Mouse (Mus musculus) heart, embryonic 11.5 days (tissue): ENCODE measurements around the gene Coq5. TPM values are rescaled to one million over a fixed set of nuclear protein-coding genes. Genes with fewer than 3 reads are reported as not detected.

ENCODE experiments used
- ATAC-seq: fragments of 200-750 bp; cut with Nextera tagmentation; replicated peaks from 2 replicates; pipeline ENCODE4 v1.8.0; 2017; ENCODE audit warnings: moderate library complexity; ENCODE audit not compliant: insufficient number of reproducible peaks, low FRiP score, low TSS enrichment
- H3K27ac ChIP-seq: fragments of 300-500 bp; sonication (generic); 2 replicates; pipeline ENCODE4 v1.5.1; 2014; ENCODE audit warnings: mild to moderate bottlenecking, low read depth, low read length
- H3K27me3 ChIP-seq: fragments of 300-500 bp; sonication (generic); 2 replicates; pipeline ENCODE4 v1.6.1; 2014; ENCODE audit warnings: mild to moderate bottlenecking, low read length, mixed read lengths; ENCODE audit not compliant: control insufficient read depth, insufficient read depth
- H3K36me3 ChIP-seq: fragments of 300-500 bp; sonication (generic); 2 replicates; pipeline ENCODE4 v1.6.1; 2014; ENCODE audit warnings: mild to moderate bottlenecking, low read length, moderate library complexity, mixed read lengths; ENCODE audit not compliant: control insufficient read depth, insufficient read depth
- H3K4me1 ChIP-seq: fragments of 300-500 bp; sonication (generic); 2 replicates; pipeline ENCODE4 v1.6.1; 2014; ENCODE audit warnings: low read length; ENCODE audit not compliant: control insufficient read depth, insufficient read depth
- H3K4me2 ChIP-seq: fragments of 300-500 bp; sonication (generic); 2 replicates; pipeline ENCODE4 v1.6.1; 2014; ENCODE audit warnings: mild to moderate bottlenecking, moderate library complexity
- H3K4me3 ChIP-seq: fragments of 300-500 bp; sonication (generic); 2 replicates; pipeline ENCODE4 v1.5.1; 2014; ENCODE audit warnings: low read depth, low read length
- H3K9ac ChIP-seq: fragments of 300-500 bp; sonication (generic); 2 replicates; pipeline ENCODE4 v1.6.1; 2014; ENCODE audit warnings: mild to moderate bottlenecking, low read depth, low read length, moderate library complexity
- H3K9me3 ChIP-seq: fragments of 300-500 bp; sonication (generic); replicated peaks from 2 replicates; pipeline ENCODE4 v1.6.1; 2016; ENCODE audit warnings: low read length; ENCODE audit not compliant: control insufficient read depth
- WGBS: fragments of 180-500 bp; shearing (Covaris S2); extraction: QIAGEN DNeasy Blood & Tissue Kit; methylation state at CpG from one replicate; pipeline ENCODE4 v1.1.7; 2014; ENCODE audit not compliant: insufficient replicate concordance; 5-methylcytosine and 5-hydroxymethylcytosine counted together
- polyA plus RNA-seq: library from polyadenylated mRNA; unstranded; fragments of >200 nt; fragmentation: Nextera tagmentation; extraction: Ambion mirVana; gene quantifications from 2 replicates; pipeline ENCODE4 v1.2.1, GENCODE M21; 2014

Coq5 gene
- polyA plus RNA-seq, 1 experiment from 2014 or later = 81.8 TPM

DNA sequence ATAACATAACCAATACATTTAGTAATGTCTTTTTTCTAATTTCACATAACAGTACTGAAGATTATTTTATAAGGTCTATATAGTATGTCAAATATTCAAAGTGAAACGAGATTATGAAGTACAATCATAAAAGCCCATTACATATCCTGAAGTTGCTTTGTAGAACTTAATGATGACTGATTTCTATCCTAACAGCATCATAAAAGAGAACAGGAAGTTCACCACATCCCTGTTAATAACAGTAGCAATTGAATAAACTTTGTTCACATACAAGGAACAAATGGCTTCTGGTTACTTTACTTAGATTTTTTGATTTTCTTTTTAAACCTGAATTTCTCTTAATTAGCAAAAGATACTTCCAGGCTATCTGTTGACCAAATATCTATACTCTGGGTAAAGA, 17.6 kb upstream of the Coq5 start:
- Histone ChIP-seq H3K9me3 (no peaks in the 10 kb centered on the region), H3K9ac (no peak overlapping the region), H3K36me3 (peaks cover 19% of the 10 kb centered on the region), H3K27me3 (no peaks in the 10 kb centered on the region), H3K27ac (no peak overlapping the region), H3K4me3 (no peak overlapping the region), H3K4me2 (no peak overlapping the region), H3K4me1 (peaks cover 13% of the 10 kb centered on the region)
- no peak for ATAC-seq
- 76% methylated on average over 1 of the region's 1 CpGs for WGBS

GRCm38 (mm10) chr5:115262502-115263291, 16.8 kb upstream of the Coq5 start:
- H3K27ac ChIP-seq = no peak overlapping the region
- peaks cover 15% of the 10 kb centered on the region for H3K36me3 ChIP-seq
- no peaks in the 10 kb centered on the region for H3K9me3 ChIP-seq
- no peaks in the 10 kb centered on the region for H3K27me3 ChIP-seq
- WGBS = 87% methylated on average over 14 of the region's 14 CpGs
- H3K4me2 ChIP-seq = no peak overlapping the region
- no peak overlapping the region for H3K4me3 ChIP-seq
- H3K9ac ChIP-seq = no peak overlapping the region
- no peak for ATAC-seq
- peaks cover 21% of the 10 kb centered on the region for H3K4me1 ChIP-seq

- H3K27ac ChIP-seq = peak overlapping the region; percentile 16
- no peaks in the 10 kb centered on the region for H3K9me3 ChIP-seq
- H3K27me3 ChIP-seq = no peaks in the 10 kb centered on the region
- H3K4me3 ChIP-seq = no peak overlapping the region
- peak overlapping the region; percentile 36 for H3K4me2 ChIP-seq
- WGBS = 68% methylated on average over 5 of the region's 5 CpGs
- 0 out of 2 replicates have a peak, but pooled peaks have one; percentile 24 for ATAC-seq
- no peaks in the 10 kb centered on the region for H3K36me3 ChIP-seq
- H3K9ac ChIP-seq = no peak overlapping the region; the same call in 1 of the 2 replicates
- peaks cover 51% of the 10 kb centered on the region for H3K4me1 ChIP-seq
Observed at GRCm38 (mm10) chr5:115266340-115266739, 13.1 kb upstream of the Coq5 start.

GRCm38 (mm10) chr5:115266787-115267468, 12.5 kb upstream of the Coq5 start:
- 34% methylated on average over 8 of the region's 8 CpGs for WGBS
- no peak overlapping the region for H3K9ac ChIP-seq

GRCm38 (mm10) chr5:115267469-115268045, 11.9 kb upstream of the Coq5 start:
- H3K27ac ChIP-seq = peak overlapping the region; percentile 90
- H3K9me3 ChIP-seq = no peaks in the 10 kb centered on the region
- H3K36me3 ChIP-seq = no peaks in the 10 kb centered on the region
- no peak for ATAC-seq
- peak overlapping the region; percentile 88 for H3K4me2 ChIP-seq
- no peaks in the 10 kb centered on the region for H3K27me3 ChIP-seq
- peak overlapping the region; percentile 34; the same call in 1 of the 2 replicates for H3K9ac ChIP-seq
- WGBS = 37% methylated on average over 3 of the region's 3 CpGs
- H3K4me3 ChIP-seq = peak overlapping the region; percentile 23
- peaks cover 51% of the 10 kb centered on the region for H3K4me1 ChIP-seq

More at GRCm38 (mm10) chr5:115266787-115267468, 12.5 kb upstream of the Coq5 start:
- H3K27ac ChIP-seq = peak overlapping the region; percentile 90
- peak overlapping the region; percentile 56 for H3K4me2 ChIP-seq
- peak overlapping the region; percentile 23; the same call in 1 of the 2 replicates for H3K4me3 ChIP-seq
- peak; percentile 73 for ATAC-seq
- H3K4me1 ChIP-seq = peaks cover 51% of the 10 kb centered on the region
- no peaks in the 10 kb centered on the region for H3K36me3 ChIP-seq
- no peaks in the 10 kb centered on the region for H3K9me3 ChIP-seq
- no peaks in the 10 kb centered on the region for H3K27me3 ChIP-seq

DNA sequence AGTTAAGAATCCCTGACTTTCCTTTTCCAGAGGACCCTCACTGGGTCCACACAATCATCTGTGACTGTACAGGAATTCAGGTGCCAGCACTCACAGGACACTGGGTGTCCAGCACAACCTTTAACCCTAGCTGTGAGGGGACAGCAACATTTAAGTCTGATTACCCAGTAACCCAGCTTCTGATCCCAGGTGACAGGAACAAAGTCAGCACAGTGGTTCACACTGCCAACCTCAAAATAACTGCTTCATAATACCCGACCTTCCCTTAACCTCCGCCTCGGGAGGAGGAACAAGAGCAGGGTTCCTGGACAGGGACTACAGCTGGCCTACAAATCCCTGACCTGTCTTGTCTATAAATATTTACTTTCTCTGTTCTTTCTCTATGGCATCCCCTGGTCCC, 11.2 kb upstream of the Coq5 start:
- H3K27ac ChIP-seq = peak overlapping the region; percentile 90
- H3K4me1 ChIP-seq = peaks cover 53% of the 10 kb centered on the region
- H3K9ac ChIP-seq = 0 out of 2 replicates have a peak overlapping the region, but pooled peaks have one; percentile 39
- ATAC-seq = no peak
- H3K4me3 ChIP-seq = peak overlapping the region; percentile 12; the same call in 1 of the 2 replicates
- no peaks in the 10 kb centered on the region for H3K27me3 ChIP-seq
- WGBS = 30% methylated on average over 3 of the region's 3 CpGs
- peak overlapping the region; percentile 88 for H3K4me2 ChIP-seq
- H3K9me3 ChIP-seq = no peaks in the 10 kb centered on the region
- H3K36me3 ChIP-seq = no peaks in the 10 kb centered on the region

GRCm38 (mm10) chr5:115269969-115270368, 9.5 kb upstream of the Coq5 start:
- Histone ChIP-seq H3K9ac (peak overlapping the region; percentile 17; the same call in 1 of the 2 replicates), H3K4me2 (peak overlapping the region; percentile 88), H3K9me3 (no peaks in the 10 kb centered on the region), H3K36me3 (no peaks in the 10 kb centered on the region), H3K27ac (no peak overlapping the region), H3K4me3 (peak overlapping the region; percentile 100), H3K4me1 (peaks cover 54% of the 10 kb centered on the region), H3K27me3 (no peaks in the 10 kb centered on the region)
- ATAC-seq = no peak
- WGBS = 91% methylated on average over 1 of the region's 1 CpGs

DNA sequence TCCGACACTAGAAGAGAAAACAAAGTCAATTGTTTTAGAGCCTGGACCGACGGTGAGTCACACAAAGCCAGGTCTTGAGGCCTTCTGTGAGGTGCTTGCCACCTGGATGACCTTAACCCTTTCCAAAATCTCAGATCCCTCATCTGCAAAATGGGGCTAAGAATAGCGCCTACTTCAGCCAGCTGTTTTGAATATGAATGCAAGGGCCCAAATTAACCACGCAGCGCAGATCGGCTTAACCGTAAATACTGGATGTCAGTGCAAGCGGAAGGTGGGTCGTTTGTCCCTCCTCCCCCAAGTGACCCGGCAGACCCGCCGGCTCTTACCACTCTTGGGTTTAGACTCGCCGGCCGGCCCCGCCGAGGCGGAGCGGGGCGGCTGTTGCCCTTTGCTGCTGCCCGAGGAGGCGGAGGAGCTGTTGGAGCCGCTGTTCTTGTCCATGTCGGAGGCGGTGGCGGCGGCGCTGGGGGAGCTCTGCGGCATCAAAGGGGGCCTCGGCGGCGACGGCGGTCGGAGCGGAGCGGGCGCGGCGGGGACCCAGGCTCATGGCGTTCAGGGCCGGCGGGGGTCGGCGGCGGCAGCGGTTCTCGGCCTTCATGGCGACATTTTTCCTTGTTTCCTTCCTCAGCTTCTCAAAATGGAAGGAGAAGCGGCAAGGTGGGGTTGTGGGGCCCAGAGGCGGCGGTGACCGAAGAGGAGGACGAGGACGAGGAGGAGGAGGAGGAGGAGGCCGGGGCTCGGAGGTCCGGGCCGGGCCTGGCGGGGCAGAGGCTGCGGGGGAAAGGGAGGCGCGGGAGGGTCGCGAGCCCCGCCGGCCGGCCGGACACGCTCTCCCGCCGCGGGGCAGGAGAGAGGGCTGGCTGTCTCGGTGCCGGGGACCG, 7.3 kb upstream of the Coq5 start:
- Histone ChIP-seq H3K9me3 (no peaks in the 10 kb centered on the region), H3K4me3 (peak overlapping the region; percentile 100), H3K27ac (peak overlapping the region; percentile 83), H3K4me2 (peak overlapping the region; percentile 88), H3K36me3 (no peaks in the 10 kb centered on the region), H3K27me3 (no peaks in the 10 kb centered on the region), H3K9ac (peak overlapping the region; percentile 98), H3K4me1 (peaks cover 39% of the 10 kb centered on the region)
- under 1% methylated on average over 74 of the region's 77 CpGs for WGBS
- ATAC-seq = peak; percentile 40
